Mouse (Mus musculus): ENCODE measurements around the gene Map3k5. TPM values are rescaled to one million over a fixed set of nuclear protein-coding genes. Genes with fewer than 3 reads are reported as not detected.

The Map3k5 gene
- total and polyA plus RNA-seq, 3 experiments, result 0.35 to 0.97 TPM; not detected in 1

Other genes with a start within 250 kb of the Map3k5 start
- not detected in 2 replicates for gene Il20ra, start 221.9 kb upstream of the Map3k5 start, total RNA-seq (2012; rRNA removed)
- gene Il20ra, start 221.9 kb upstream of the Map3k5 start, polyA plus RNA-seq (2012; ENCODE audit: insufficient read depth in 1 of 2, insufficient read length in 2 of 2, low read depth in 1 of 2, low replicate concordance in 2 of 2, missing spikeins in 1 of 2), result under 1 TPM in 1 of 2 experiments, not detected in 1; 0.06 TPM
- not detected in 2 replicates for gene Slc35d3, start 83.0 kb upstream of the Map3k5 start, total RNA-seq (2012; rRNA removed)
- gene Slc35d3, start 83.0 kb upstream of the Map3k5 start, polyA plus RNA-seq (2012; ENCODE audit: insufficient read depth in 1 of 2, insufficient read length in 2 of 2, low read depth in 1 of 2, low replicate concordance in 2 of 2, missing spikeins in 1 of 2), result not detected
- 15.8 and 16.0 TPM in 2 replicates for gene Pex7, start 26.8 kb upstream of the Map3k5 start, total RNA-seq (2012; rRNA removed)
- 10 to 100 TPM in 1 of 2 experiments, not detected in 1; 22.1 TPM for gene Pex7, start 26.8 kb upstream of the Map3k5 start, polyA plus RNA-seq (2012; ENCODE audit: insufficient read depth in 1 of 2, insufficient read length in 2 of 2, low read depth in 1 of 2, low replicate concordance in 2 of 2, missing spikeins in 1 of 2)
- 2.7 and 3.1 TPM in 2 replicates for gene Map7, start 214.0 kb downstream of the Map3k5 start, total RNA-seq (2012; rRNA removed)
- 1 to 10 TPM in 1 of 2 experiments, not detected in 1; 9.5 TPM for gene Map7, start 214.0 kb downstream of the Map3k5 start, polyA plus RNA-seq (2012; ENCODE audit: insufficient read depth in 1 of 2, insufficient read length in 2 of 2, low read depth in 1 of 2, low replicate concordance in 2 of 2, missing spikeins in 1 of 2)